Mouse (Mus musculus): ENCODE measurements around the gene Krtap5-1.
"Not testable (repeated sequence)": the region's sequence is repeated elsewhere in the genome, so short reads cannot be mapped to it uniquely, and the experiment has no call there.

Krtap5-1 gene

DNA sequence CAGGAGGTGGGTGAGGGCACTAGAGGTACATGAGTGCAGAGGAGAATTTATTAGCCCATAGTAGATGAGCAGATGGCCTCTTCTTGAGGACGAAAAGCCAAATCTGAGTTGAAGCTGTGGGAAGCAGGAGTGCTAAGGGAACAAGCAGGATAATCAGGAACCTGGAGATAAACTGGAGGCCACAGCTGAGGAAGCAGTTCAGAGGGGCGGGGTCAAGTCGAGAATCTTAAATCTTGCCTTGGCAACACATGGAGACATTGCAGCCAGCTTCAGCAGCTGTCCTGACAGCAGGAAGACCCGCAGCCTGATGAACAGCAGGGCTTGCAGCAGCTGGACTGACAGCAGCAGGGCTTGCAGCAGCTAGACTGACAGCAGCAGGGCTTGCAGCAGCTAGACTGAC lies 810 bp downstream of the Krtap5-1 start:
- not testable (repeated sequence) for DNase-seq (ENCODE audit: low read depth, low spot score)

DNA sequence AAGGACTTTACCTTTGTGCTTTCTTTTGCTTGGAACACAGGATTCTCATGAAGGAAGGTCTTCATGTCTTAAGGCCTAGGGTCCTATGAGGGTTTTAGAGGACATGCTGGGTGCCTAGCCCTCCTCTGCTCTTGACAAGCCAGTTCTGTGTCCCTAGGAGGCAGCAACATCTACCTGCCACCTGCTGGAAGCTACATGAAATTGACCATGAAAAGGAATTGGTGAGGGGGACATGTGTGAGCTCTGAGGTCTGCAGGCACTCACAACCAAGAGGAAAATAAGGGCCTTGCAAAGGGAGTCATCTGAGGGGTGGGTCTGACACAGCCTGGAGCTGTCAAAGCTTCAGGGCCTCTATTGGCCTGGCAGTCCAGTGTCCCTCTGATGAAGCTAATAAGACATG lies 1.5 kb downstream of the Krtap5-1 start:
- no peak for DNase-seq (ENCODE audit: low read depth, low spot score)

DNA sequence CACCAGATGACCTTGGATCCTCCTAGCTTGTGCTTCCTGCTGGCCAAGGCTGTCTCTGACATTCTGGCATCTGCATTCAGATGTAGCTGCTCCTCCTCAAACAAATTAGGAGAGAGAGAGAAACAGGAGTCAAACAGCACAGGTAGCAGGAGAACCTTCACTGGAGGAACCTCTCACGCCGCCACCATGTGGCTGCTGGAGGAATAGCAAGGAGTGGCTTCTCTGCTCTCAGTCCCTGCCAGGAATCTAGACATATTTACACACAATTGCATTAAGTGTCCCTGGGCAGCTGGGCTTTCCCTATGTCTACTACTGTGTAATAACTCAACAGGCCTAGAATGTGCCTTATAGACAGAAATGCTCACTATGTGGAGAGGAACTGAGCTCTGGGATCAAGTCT lies 3.1 kb downstream of the Krtap5-1 start:
- not testable (repeated sequence) for DNase-seq (ENCODE audit: low read depth, low spot score)

DNA sequence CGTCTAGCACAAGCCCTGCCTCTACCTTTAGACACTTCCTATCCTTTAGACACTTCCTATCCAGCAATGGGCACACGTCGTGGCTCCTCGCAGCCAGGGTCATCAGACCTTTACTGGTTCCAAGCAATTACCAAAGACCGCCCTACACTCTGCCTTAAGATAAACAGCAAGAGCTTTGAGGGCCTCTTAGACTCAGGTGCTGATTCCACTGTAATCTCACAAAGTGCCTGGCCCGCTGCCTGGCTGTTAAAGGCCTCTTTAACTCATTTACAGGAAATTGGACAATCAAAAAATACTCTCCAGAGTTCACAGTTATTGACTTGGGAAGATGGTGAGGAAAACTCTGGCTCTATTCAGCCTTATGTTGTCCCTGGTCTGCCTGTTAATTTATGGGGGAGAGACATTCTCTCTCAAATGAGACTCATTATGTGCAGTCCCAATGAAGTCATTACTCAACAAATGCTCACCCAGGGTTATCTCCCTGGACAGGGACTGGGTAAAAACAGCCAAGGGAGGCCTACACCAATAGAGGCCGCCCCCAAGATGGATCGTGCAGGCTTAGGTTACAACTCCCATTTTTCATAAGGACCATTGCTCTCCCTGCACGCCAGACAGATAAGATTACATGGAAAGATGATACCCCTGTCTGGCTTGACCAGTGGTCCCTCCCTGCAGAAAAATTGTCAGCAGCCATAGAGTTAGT lies 10.9 kb downstream of the Krtap5-1 start:
- DNase-seq (ENCODE audit: low read depth, low spot score) = not testable (repeated sequence)

DNA sequence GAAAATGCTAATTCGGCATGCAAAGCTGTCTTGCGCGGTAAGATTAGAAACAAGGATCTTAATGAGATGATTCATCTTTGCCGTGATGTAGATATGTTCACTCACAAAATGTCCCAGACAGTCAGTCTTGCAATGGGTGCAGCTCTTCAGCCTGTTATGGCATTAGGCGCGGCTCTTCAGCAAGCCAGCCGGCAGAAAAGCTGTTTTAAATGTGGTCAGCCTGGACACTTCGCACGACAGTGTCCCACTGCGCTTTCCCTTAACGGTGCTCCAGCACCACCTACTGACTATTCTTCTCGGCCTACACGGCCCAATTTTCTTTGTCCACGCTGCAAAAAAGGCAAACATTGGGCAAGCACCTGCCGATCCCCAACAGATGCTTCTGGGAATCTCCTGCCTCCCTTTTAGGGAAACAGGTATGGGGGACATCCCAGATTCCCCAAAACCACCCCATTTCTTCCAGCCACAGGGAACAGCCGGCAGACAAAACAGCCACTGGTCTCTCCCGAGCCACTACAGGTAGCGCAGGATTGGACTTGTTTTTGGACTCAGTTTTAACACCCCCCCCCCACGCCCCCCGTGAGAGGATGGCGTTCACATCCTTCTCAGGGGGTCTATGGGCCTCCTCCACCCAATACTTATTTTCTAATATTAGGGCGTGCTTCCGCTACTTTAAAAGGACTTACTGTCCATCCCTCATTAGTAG lies 11.6 kb downstream of the Krtap5-1 start:
- DNase-seq (ENCODE audit: low read depth, low spot score) = no peak

DNA sequence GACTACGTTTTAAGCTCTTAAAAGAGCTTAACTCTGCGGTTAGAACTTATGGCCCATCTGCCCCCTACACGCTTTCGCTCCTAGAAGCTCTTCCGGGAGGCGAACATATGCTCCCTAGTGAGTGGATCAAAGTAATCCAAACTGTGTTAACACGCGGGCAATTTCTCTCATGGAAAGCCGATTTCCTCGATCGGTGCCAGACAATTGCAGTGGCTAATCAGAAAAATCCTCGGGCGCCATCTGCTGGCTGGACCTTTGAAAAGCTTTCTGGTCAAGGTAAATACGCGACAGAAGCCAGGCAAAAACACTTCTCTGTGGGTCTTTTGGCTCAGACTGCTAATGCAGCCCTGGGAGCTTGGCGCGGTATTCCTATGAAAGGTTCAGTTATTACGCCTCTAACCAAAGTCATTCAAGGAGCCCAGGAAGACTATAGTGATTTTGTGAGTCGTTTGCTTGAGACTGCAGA lies 12.3 kb downstream of the Krtap5-1 start:
- DNase-seq (ENCODE audit: low read depth, low spot score) = peak; percentile 86

DNA sequence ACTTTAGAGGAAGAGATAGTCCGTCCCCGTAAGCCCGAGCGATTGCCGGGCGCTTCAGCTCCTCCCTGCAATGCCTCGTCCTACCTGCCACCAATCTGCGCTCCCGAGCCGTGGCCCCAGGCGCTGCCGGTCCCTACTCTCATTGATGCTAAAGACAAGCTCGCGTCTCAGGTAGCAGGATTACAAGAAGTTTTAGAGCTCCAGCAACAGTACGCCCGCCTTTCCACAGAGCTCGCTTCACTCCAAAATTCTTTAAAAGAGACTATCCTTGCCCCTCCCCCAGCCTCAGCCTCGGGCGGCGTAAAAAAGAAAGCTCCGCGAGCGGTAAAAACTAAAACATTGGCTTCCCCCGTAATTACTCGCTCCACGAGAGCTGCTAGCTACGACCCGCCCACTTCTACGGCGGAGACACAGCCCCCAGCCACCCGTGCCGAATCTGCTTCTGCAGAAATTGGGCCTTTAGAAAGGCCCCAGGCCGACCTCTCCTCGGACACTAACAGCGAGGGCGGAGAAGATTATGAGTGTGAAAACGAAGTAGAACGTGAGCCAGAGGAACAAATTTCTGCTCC lies 12.8 kb downstream of the Krtap5-1 start:
- DNase-seq (ENCODE audit: low read depth, low spot score) = peak; percentile 81

DNA sequence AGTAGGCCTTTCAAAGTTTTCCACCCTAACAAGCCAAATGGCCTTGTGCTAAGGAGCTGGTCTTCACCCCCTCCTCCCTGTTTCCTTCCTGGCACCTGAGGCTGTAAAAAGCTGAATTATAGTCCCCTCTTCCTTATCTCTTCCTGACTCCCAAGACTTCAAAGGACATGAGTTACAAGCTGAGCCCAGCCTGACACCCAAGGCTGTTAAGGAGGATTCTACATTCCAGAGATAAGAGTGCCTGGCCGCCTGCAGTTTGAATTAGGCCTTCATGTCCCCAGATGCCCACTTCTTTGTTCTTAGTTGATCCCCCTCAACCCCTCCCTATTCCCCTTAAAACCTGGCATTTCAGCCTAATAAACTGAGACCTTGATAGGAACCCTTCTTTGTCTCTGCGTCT lies 14.1 kb downstream of the Krtap5-1 start:
- not testable (repeated sequence) for DNase-seq (ENCODE audit: low read depth, low spot score)

DNA sequence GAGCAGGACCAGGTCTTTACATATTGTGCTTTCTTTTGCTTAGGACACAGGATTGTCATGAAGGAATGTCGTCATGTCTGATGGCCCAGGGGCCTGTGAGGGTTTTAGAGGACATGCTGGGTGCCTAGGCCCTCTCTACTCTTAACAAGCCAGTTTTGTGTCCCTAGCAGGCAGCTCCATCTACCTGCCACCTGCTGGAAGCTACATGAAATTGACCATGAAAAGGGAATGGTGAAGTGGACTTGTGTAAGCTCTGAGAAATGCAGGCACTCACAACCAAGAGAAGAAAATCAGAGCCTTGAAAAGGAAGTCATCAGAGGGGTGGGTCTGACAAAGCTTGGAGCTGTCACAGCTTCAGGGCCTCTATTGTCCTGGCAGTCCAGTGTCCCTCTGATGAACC lies 17.6 kb downstream of the Krtap5-1 start:
- not testable (repeated sequence) for DNase-seq (ENCODE audit: low read depth, low spot score)

DNA sequence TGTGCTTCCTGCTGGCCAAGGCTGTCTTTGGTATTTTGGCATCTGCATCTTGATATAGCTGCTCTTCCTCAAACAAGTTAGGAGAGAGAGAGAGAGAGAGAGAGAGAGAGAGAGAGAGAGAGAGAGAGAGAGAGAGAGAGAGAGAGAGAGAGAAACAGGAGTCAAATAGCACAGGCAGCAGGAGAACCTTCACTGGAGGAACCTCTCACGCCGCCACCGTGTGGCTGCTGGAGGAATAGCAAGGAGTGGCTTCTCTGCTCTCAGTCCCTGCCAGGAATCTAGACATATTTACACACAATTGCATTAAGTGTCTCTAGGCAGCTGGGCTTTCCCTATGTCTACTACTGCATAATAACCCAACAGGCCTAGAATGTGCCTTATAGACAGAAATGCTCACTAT lies 18.7 kb downstream of the Krtap5-1 start:
- DNase-seq (ENCODE audit: low read depth, low spot score) = peak; percentile 56

DNA sequence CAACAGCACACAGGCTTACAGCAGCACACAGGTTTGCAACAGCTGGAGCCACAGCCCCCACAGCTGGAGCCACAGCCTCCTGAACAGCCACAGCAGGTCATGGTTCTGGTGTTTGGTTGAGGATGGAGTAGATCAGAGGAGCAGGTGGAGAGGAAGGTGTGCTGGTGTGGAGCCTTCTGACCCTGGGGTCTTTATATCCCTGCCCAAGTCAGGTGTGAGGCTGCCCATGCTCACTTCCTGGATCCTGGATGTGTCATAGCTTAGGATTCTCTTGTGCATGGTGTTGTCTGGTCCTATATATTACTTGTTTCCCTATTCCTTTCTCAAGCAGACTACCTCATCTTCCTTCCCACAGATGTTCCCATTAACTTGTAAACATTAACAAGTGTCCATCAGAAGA lies 22.7 kb downstream of the Krtap5-1 start, which contains the start of gene Gm4559:
TSS of gene Gm4559 (minus strand) at position 101 of the 400 bp plus-strand sequence.
- not testable (repeated sequence) for DNase-seq (ENCODE audit: low read depth, low spot score)

DNA sequence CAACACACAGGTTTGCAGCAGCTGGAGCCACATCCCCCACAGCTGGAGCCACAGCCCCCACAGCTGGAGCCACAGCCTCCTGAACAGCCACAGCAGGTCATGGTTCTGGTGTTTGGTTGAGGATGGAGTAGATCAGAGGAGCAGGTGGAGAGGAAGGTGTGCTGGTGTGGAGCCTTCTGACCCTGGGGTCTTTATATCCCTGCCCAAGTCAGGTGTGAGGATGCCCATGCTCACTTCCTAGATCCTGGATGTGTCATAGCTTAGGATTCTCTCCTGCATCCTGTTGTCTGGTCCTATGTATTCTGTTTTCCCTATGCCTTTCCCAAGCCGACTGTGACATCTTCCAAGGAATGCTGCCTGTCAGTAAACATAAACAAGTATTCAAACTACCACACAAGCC lies 38.7 kb downstream of the Krtap5-1 start, which contains the start of gene Gm2431:
TSS of gene Gm2431 (minus strand) at position 101 of the 400 bp plus-strand sequence.
- not testable (repeated sequence) for DNase-seq (ENCODE audit: low read depth, low spot score)

DNA sequence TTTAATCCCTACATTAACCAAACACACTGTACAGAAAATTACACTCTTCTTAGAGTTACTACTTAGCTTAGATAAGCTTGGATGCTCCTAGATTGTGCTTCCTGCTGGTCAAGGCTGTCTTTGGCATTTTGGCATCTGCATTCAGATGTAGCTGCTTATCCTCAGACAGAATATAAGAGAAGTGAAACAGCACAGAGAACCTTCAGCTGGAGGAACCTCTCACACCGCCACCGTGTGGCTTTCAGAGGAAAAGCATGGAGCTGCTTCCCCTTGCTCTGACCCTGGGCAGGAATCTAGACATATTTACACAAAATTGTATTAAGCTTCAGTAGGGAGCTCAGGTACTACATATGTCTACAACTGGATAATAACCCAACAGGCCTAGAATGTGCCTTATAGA lies 41.4 kb downstream of the Krtap5-1 start:
- DNase-seq (ENCODE audit: low read depth, low spot score) = peak; percentile 57

DNA sequence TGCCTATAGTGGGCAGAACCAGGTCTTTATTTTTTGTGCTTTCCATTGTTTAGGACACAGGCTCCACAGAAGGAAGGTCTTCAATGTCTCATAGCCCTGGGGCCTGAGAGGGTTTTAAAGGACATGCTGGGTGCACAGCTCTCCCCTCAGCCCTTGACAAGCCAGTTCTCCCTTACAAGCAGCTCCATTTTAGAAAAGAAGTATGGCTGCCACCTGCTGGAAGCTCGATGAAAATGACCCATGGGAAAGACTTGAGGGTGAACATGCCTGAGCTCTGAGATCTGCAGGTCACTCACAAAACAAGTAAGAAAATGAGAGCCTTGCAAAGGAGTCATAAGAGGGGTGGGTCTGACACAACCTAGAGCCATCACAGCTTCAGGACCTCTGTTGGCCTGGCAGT lies 47.1 kb downstream of the Krtap5-1 start:
- peak; percentile 39 for DNase-seq (ENCODE audit: low read depth, low spot score)

Data from A20 (cell line).